Mouse (Mus musculus) stomach, embryonic 16.5 days (tissue): ENCODE results near the gene Nobox. TPM values are rescaled to one million over a fixed set of nuclear protein-coding genes. Genes with fewer than 3 reads are reported as not detected.

Experiments
- ATAC-seq: fragments of 200-750 bp; cut with Nextera tagmentation; 2 replicates; pipeline ENCODE4 v1.8.0; 2017; ENCODE audit warnings: moderate number of reproducible peaks, moderate TSS enrichment; ENCODE audit not compliant: insufficient read depth, low FRiP score
- H3K27ac ChIP-seq: fragments of 300-500 bp; sonication (generic); 2 replicates; pipeline ENCODE4 v1.5.1; 2014; ENCODE audit warnings: low read length
- H3K27me3 ChIP-seq: fragments of 300-500 bp; sonication (generic); 2 replicates; pipeline ENCODE4 v1.6.1; 2014; ENCODE audit warnings: low read length, control low read depth, mixed read lengths; ENCODE audit not compliant: control insufficient read depth, insufficient read depth
- H3K36me3 ChIP-seq: fragments of 300-500 bp; sonication (generic); 2 replicates; pipeline ENCODE4 v1.6.1; 2014; ENCODE audit warnings: low read length; ENCODE audit not compliant: control insufficient read depth, insufficient read depth
- H3K4me1 ChIP-seq: fragments of 300-500 bp; sonication (generic); 2 replicates; pipeline ENCODE4 v1.6.1; 2014; ENCODE audit warnings: low read length, control low read depth, mixed read lengths; ENCODE audit not compliant: control insufficient read depth, insufficient read depth
- H3K4me2 ChIP-seq: fragments of 300-500 bp; sonication (generic); 2 replicates; pipeline ENCODE4 v1.6.1; 2014; ENCODE audit warnings: low read depth, low read length, mixed read lengths
- H3K4me3 ChIP-seq: fragments of 300-500 bp; sonication (generic); replicated peaks from 2 replicates; pipeline ENCODE4 v1.5.1; 2014; ENCODE audit warnings: mild to moderate bottlenecking, low read length
- H3K9ac ChIP-seq: fragments of 300-500 bp; sonication (generic); 2 replicates; pipeline ENCODE4 v1.6.1; 2014; ENCODE audit warnings: low read length
- H3K9me3 ChIP-seq: fragments of 300-500 bp; sonication (generic); replicated peaks from 2 replicates; pipeline ENCODE4 v1.6.1; 2016; ENCODE audit warnings: low read length, control low read depth; ENCODE audit not compliant: control insufficient read depth
- WGBS: fragments of 180-500 bp; shearing (Covaris S2); extraction: QIAGEN DNeasy Blood & Tissue Kit; methylation state at CpG from one replicate; pipeline ENCODE4 v1.1.7; 2014; 5-methylcytosine and 5-hydroxymethylcytosine counted together
- polyA plus RNA-seq: library from polyadenylated mRNA; unstranded; fragments of >200 nt; fragmentation: Nextera tagmentation; extraction: Ambion mirVana; gene quantifications from 2 replicates; pipeline ENCODE4 v1.2.1, GENCODE M21; 2015

The Nobox gene
- polyA plus RNA-seq, 1 experiment from 2014 or later, result not detected

DNA sequence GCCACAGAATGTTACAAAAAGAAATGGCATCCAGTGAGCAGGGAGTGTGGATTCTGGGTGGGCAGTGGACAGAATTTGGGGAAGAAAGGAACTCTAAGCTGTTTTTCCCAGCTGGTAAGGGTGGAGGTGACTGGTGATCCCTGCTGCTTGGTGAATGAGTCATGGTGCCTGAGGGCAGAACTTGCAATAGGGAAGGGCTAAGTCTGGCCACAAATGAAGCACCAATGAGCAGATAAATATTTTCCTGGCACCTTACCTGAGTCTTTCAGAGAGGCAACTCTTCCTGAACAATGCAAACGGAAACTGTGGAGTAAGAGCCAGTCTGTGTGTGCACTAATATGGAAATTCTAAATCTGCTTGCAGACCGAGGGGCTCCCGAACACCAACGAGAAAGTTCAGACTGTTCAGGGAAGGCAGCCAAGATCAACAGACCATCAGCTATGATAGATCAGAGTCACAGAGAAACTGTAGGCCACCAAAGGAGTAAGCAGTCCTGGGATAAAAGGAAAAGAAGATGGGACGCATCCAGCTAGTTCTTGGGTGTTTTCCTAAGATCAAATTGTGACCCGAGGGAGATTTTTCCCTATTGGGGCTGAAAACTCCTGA, 16.8 kb downstream of the Nobox start:
- ATAC-seq, result peak; percentile 51; the same call in 1 of the 2 replicates
- H3K36me3 ChIP-seq, result peaks cover 13% of the 10 kb centered on the region
- peaks cover 15% of the 10 kb centered on the region for H3K4me1 ChIP-seq
- H3K9ac ChIP-seq, result no peak overlapping the region
- 37% methylated on average over 6 of the region's 6 CpGs for whole genome bisulfite sequencing
- peak overlapping the region; percentile 54 for H3K27ac ChIP-seq
- no peaks in the 10 kb centered on the region for H3K9me3 ChIP-seq
- no peaks in the 10 kb centered on the region for H3K27me3 ChIP-seq
- no peak overlapping the region for H3K4me2 ChIP-seq
- H3K4me3 ChIP-seq, result no peak overlapping the region

DNA sequence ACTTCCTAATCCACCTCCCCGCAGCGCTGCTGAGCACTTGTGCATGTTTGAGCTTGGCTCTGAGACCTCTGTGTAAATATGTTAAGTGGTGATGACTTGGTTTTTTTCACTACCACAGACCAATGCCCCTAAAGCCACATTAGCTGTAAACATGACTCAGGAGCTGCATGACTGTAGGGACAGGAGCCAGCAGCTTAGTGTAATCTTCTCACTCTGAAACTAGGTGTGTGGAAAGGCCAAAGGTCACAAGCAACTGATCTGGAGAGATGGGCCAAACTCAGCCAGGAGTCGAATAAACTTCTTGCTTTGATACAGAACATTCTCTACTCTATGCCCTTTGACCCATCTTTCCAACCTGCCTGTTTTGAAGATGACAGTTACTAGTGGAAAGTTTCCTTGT, 17.3 kb downstream of the Nobox start:
- ATAC-seq, result peak; percentile 46; the same call in 1 of the 2 replicates
- Histone ChIP-seq H3K4me1 (peaks cover 15% of the 10 kb centered on the region), H3K36me3 (peaks cover 13% of the 10 kb centered on the region), H3K27me3 (no peaks in the 10 kb centered on the region), H3K9ac (no peak overlapping the region), H3K9me3 (no peaks in the 10 kb centered on the region), H3K4me2 (no peak overlapping the region), H3K27ac (peak overlapping the region; percentile 54; the same call in 1 of the 2 replicates), H3K4me3 (no peak overlapping the region)
- 49% methylated on average over 3 of the region's 3 CpGs for WGBS

DNA sequence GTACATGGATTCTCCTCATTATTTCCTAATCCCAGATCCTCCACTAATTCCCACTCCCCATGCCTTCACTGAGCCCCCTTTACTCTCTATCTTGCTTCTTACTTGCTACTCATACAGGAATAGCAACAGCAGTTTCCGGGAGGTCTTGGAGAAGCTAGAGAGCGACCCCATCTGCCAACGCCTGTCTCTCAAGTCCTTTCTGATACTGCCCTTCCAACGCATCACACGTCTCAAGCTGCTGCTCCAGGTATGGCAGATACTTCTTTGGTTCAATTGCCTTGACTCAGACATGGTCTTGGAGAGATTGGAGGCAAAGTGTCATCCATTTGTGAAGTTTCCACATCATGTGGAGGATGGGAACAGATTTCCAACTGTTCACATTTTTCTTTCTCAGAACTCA, 28.9 kb downstream of the Nobox start:
- WGBS, result 94% methylated on average over 5 of the region's 5 CpGs
- H3K27ac ChIP-seq, result no peak overlapping the region
- ATAC-seq, result no peak
- H3K27me3 ChIP-seq, result no peaks in the 10 kb centered on the region
- H3K9ac ChIP-seq, result no peak overlapping the region
- no peak overlapping the region for H3K4me3 ChIP-seq
- peaks cover 11% of the 10 kb centered on the region; the same call in 1 of the 2 replicates for H3K36me3 ChIP-seq
- H3K4me2 ChIP-seq, result no peak overlapping the region
- no peaks in the 10 kb centered on the region for H3K9me3 ChIP-seq
- no peaks in the 10 kb centered on the region for H3K4me1 ChIP-seq

DNA sequence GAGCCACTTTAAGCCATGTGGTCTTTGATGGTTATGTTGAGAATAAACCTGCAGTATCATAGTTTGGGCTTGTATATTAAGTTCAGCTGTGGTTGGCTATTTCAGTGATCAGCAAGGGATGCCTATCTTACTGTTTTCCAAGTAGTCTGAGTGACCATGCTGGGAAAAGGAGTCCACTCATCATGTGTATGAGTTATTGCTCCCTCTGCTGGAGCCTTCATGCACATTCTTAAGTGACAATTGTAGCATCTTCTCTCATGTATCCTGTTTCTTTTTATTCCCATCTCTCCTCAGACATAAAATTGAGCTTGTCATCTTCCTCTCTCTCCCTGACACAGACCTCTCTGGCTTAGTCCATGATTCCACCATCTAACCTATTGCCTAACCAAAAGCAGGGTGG, 31.1 kb downstream of the Nobox start:
- Histone ChIP-seq H3K27me3 (no peaks in the 10 kb centered on the region), H3K4me1 (no peaks in the 10 kb centered on the region), H3K4me2 (no peak overlapping the region), H3K9me3 (no peaks in the 10 kb centered on the region), H3K27ac (no peak overlapping the region), H3K36me3 (peaks cover 4% of the 10 kb centered on the region; the same call in 1 of the 2 replicates), H3K4me3 (no peak overlapping the region), H3K9ac (no peak overlapping the region)
- no peak for ATAC-seq

DNA sequence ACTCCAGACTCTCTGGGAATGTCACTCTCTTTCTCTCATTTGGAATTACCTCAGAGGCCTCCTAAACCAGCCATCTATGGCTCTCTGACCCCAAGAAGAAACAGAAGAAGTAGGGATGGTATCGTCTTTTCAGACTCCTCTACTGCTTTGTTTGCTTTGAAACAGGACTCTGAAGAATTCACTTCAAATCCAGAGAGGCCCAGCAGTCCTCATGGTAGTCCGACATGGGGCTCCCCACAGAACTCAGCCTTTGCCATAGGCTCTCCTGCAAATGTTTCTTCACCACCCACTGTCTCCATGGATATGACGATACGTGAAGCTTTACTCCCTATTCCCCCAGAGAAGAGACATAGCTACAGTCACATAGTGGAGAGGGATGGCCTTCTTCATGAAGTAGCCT, 35.2 kb downstream of the Nobox start:
- Histone ChIP-seq H3K36me3 (no peaks in the 10 kb centered on the region), H3K9ac (no peak overlapping the region), H3K4me2 (no peak overlapping the region), H3K4me1 (no peaks in the 10 kb centered on the region), H3K27ac (no peak overlapping the region), H3K27me3 (no peaks in the 10 kb centered on the region), H3K9me3 (no peaks in the 10 kb centered on the region), H3K4me3 (no peak overlapping the region)
- WGBS, result 81% methylated on average over 4 of the region's 4 CpGs
- ATAC-seq, result no peak

DNA sequence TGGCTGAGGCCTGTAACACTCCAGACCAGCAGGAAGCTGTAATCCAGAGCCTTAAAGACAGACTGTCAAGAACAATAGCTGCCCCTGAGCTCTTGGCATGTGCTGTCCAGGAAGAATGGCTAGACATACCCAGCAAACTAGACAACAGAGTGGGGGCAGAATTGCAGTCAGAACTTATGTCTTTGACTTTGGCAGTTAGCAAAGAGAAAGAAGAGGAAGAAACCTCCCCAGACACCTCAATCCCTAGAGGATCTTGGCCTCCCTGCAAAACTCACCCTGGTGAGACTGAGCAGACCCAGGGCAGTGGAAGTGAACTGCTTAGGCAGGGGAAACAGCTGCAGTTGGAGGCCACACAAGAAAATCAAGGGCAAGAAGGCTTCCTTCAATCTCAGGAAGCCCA, 36.8 kb downstream of the Nobox start:
- no peak for ATAC-seq
- Histone ChIP-seq H3K27ac (peak overlapping the region; percentile 25; the same call in 1 of the 2 replicates), H3K9ac (no peak overlapping the region), H3K4me1 (no peaks in the 10 kb centered on the region), H3K36me3 (no peaks in the 10 kb centered on the region), H3K27me3 (no peaks in the 10 kb centered on the region), H3K9me3 (no peaks in the 10 kb centered on the region), H3K4me2 (no peak overlapping the region), H3K4me3 (no peak overlapping the region)

DNA sequence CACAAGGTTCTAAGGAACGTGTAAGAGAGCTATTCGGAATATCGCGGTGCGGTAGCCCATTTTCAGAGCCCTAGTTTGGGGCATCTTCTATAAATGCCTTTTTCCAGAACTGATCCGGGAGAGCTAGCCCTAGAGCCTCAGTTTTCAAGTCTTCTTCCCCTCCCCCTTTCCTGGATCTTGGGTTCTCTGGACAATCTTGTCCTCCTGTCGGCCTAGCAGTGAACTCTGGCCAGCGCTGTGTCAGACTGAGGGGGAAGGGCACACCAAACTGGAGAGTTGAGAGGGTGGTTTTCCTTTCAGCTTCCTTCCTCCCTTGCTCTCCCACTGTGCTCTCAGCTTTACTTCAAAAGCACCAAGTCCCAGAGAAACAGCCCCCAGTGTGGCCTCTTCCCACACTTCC, 43.0 kb downstream of the Nobox start:
- no peaks in the 10 kb centered on the region for H3K27me3 ChIP-seq
- H3K4me3 ChIP-seq, result peak overlapping the region; percentile 61
- peak overlapping the region; percentile 70 for H3K4me2 ChIP-seq
- H3K9ac ChIP-seq, result peak overlapping the region; percentile 92
- H3K36me3 ChIP-seq, result no peaks in the 10 kb centered on the region
- ATAC-seq, result peak; percentile 59
- H3K27ac ChIP-seq, result peak overlapping the region; percentile 80
- peaks cover 3% of the 10 kb centered on the region; the same call in 1 of the 2 replicates for H3K4me1 ChIP-seq
- H3K9me3 ChIP-seq, result no peaks in the 10 kb centered on the region
- WGBS, result 4% methylated on average over 8 of the region's 8 CpGs

DNA sequence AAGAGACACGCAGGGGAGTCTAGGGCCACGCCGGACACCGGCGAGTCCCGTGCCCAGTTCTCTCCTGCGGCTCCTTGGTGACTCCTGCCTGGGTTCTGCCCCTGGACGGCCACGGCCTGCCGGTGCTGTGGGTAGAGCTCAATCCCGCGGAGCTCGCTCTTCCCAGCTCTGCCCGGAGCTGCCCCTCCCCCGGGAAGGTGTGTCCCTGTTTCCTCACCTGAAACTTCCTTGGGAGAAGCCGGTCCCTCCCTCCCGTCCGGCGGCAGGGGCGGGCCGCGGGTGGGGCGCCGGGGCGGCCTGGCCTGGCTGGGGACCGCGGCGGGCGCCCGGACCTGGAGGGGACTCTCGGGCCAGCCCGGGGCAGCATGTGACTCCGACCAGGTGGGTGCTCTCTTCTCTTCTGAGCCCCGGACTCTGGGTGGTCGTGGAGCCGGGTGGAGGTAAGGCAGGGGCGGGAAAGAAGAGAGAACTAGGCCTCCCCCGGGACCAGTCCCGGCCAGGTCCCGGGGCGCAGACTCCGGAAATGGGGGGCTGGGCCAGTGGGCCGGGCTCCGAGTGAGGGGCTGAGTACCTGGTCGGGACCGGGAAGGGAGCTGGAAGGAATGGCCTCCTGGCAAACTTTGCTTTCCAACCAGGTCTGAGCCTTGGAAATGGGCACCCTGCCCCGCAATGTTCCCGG, 43.9 kb downstream of the Nobox start, which contains the start of gene Arhgef5:
Gene Arhgef5 (plus strand): TSS at position 220 of the 679 bp plus-strand sequence.
- no peaks in the 10 kb centered on the region for H3K27me3 ChIP-seq
- peaks cover 3% of the 10 kb centered on the region; the same call in 1 of the 2 replicates for H3K4me1 ChIP-seq
- H3K9me3 ChIP-seq, result no peaks in the 10 kb centered on the region
- WGBS, result under 1% methylated on average over 41 of the region's 48 CpGs
- peak within 1 kb of the TSS; percentile 92 for H3K9ac ChIP-seq
- H3K4me2 ChIP-seq, result peak within 1 kb of the TSS; percentile 70
- H3K4me3 ChIP-seq, result peak within 1 kb of the TSS; percentile 61
- peak; percentile 92 for ATAC-seq
- H3K27ac ChIP-seq, result peak within 1 kb of the TSS; percentile 80
- no peaks in the 10 kb centered on the region for H3K36me3 ChIP-seq

DNA sequence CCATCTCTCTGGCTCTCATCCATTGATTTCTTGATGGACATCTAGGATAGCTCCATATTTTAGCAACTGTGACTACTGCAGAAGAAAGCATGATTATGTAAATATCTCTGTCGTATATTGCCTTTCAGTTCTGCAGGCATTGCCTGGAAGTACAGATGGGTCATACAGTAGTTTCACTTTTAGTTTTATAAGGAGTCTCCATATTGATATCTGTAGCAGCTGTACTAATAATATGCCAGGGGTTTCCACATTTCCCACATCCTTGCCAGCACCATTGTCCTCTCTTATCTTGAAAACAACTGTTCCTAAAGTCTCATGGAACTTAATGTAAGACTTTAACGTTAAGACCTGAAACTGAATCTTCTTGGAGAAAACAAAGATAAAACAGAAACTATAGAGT, 48.6 kb downstream of the Nobox start:
- H3K9ac ChIP-seq, result no peak overlapping the region
- H3K9me3 ChIP-seq, result no peaks in the 10 kb centered on the region
- H3K36me3 ChIP-seq, result no peaks in the 10 kb centered on the region
- 55% methylated on average over 2 of the region's 2 CpGs for WGBS
- H3K27me3 ChIP-seq, result no peaks in the 10 kb centered on the region
- H3K4me1 ChIP-seq, result no peaks in the 10 kb centered on the region
- H3K4me3 ChIP-seq, result no peak overlapping the region
- no peak for ATAC-seq
- no peak overlapping the region for H3K27ac ChIP-seq
- H3K4me2 ChIP-seq, result no peak overlapping the region
